Mouse (Mus musculus): Measurements from ENCODE around the gene Fa2h. TPM values are rescaled to one million over a fixed set of nuclear protein-coding genes. Genes with fewer than 3 reads are reported as not detected.

Fa2h gene
- polyA plus RNA-seq (2012; fragmentation: generic; extraction: Trizol) = 0.54 TPM

DNA sequence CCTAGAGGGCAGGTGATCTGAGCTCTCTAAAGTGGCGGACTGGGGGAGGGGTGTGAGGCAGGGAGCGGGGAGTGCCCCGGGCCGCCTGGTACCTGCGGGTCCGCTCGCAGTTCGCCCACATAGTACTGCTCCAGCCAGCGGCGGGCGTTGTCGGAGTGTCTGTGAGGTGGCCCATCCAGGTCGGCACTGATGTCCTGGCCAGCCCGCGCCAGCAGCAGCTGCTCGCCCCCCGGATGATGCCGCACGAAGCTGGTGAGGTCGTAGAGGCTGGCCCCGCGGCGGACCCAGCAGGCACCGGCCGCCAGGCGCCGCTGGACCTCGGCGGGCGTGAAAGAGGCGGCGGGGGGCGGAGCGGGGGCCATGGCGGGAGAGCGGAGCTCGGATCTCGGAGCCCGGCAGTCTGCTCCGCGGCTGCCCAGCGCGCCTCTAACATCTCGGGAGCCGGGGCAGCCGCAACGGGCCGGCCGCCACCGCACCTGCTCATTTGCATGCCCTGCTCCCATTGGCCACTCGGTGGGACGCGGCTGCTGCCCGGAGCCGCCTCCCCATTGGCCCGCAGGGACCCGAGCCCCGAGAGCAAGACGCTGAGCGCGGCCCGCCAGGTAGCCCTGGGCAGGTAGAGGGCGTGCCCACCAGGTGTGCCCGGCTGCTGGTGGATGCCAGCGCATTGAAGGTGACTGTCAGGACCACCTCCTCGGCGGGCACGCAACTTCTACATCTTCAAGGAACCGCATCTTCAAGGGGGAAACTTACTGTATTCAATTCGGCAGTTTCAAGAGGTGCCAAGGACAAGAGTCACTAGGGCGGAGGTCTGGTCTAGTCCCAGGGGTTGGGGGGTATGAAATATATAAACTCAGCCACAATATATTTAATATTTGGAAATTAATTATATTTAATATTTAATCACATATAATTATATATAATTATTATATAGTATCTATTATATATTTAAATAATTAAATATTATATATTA, at the start of gene Fa2h:
Gene Fa2h (minus strand): TSS at position 434 of the 973 bp plus-strand sequence.
- H3K36me3 ChIP-seq (ENCODE audit: control insufficient read depth, insufficient read depth) = no peaks in the 10 kb centered on the region
- H3K27me3 ChIP-seq (ENCODE audit: control insufficient read depth, insufficient read depth, insufficient read length) = peaks cover 18% of the 10 kb centered on the region
- TF ChIP-seq MYOD1 (IDR thresholded peaks at IDR 0.05; ENCODE audit: control insufficient read depth in 1 of 3, insufficient read length in 2 of 3, low read depth in 2 of 3) = peak in 1 of 3 experiments; percentile 11
- peak in 1 of 3 experiments; percentile 16 for TF ChIP-seq MYOG (IDR thresholded peaks at IDR 0.05; ENCODE audit: control insufficient read depth in 1 of 3, insufficient read depth in 1 of 3, insufficient read length in 2 of 3, low read depth in 2 of 3)
- TF ChIP-seq CEBPB (IDR thresholded peaks at IDR 0.05; ENCODE audit: insufficient read depth, poor library complexity, severe bottlenecking) = no peak
- H3K79me2 ChIP-seq (ENCODE audit: control insufficient read depth, insufficient read depth) = no peaks in the 10 kb centered on the region
- peak within 1 kb of the TSS; percentile 65 for H3K4me2 ChIP-seq (ENCODE audit: low read depth)
- H3K4me3 ChIP-seq = no peak within 1 kb of the TSS
- H3ac ChIP-seq (ENCODE audit: control insufficient read depth, insufficient read length) = no peak within 1 kb of the TSS

DNA sequence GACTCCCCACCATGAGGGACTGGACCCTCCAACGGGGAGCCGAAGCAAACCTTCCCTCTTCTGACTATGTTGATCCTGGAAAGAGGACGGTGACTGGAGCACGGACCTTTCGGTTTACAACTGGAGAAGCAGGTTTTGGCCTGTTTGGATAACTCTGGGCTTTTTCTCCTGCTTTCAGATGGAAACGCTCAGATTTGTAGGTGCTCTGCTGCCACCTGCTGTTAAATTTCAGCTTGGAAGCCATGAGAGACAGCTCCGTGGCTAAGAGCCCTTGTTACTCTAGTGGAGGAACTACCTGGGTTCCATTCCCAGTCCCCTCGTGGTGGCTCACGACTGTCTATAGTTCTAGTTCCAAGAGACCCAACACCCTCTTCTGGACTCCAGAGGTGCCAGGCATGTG, 45.6 kb upstream of the Fa2h start:
- Histone ChIP-seq H3K36me3 (ENCODE audit: control insufficient read depth, insufficient read depth) (no peaks in the 10 kb centered on the region), H3ac (ENCODE audit: control insufficient read depth, insufficient read length) (no peak overlapping the region), H3K79me2 (ENCODE audit: control insufficient read depth, insufficient read depth) (no peaks in the 10 kb centered on the region), H3K4me2 (ENCODE audit: low read depth) (no peak overlapping the region), H3K4me3 (no peak overlapping the region), H3K27me3 (ENCODE audit: control insufficient read depth, insufficient read depth, insufficient read length) (no peaks in the 10 kb centered on the region)
- TF ChIP-seq POLR2AphosphoS2 (IDR thresholded peaks at IDR 0.05; ENCODE audit: insufficient read length, low read depth) (no peak), POLR2A (IDR thresholded peaks at IDR 0.05; ENCODE audit: insufficient read length, low read depth) (no peak), TCF12 (IDR thresholded peaks at IDR 0.05; ENCODE audit: insufficient read depth, poor library complexity, severe bottlenecking) (no peak), MAX (IDR thresholded peaks at IDR 0.05; ENCODE audit: low read depth) (no peak), TCF3 (IDR thresholded peaks at IDR 0.05; ENCODE audit: insufficient read length, low read depth) (no peak), MYOD1 (IDR thresholded peaks at IDR 0.05; ENCODE audit: control insufficient read depth in 1 of 3, insufficient read length in 2 of 3, low read depth in 2 of 3) (no peak), MYOG (IDR thresholded peaks at IDR 0.05; ENCODE audit: control insufficient read depth in 1 of 3, insufficient read depth in 1 of 3, insufficient read length in 2 of 3, low read depth in 2 of 3) (no peak), REST (IDR thresholded peaks at IDR 0.05; ENCODE audit: insufficient read depth, insufficient read length) (no peak), CEBPB (IDR thresholded peaks at IDR 0.05; ENCODE audit: insufficient read depth, poor library complexity, severe bottlenecking) (no peak)

GRCm38 (mm10) chr8:111435071-111435828, 41.6 kb upstream of the Fa2h start:
- no peaks in the 10 kb centered on the region for H3K27me3 ChIP-seq (ENCODE audit: control insufficient read depth, insufficient read depth, insufficient read length)
- no peak overlapping the region for H3ac ChIP-seq (ENCODE audit: control insufficient read depth, insufficient read length)
- TF ChIP-seq REST (IDR thresholded peaks at IDR 0.05; ENCODE audit: insufficient read depth, insufficient read length) (no peak), CEBPB (IDR thresholded peaks at IDR 0.05; ENCODE audit: insufficient read depth, poor library complexity, severe bottlenecking) (no peak), E2F4 (IDR thresholded peaks at IDR 0.05; ENCODE audit: insufficient read depth) (no peak), POLR2A (IDR thresholded peaks at IDR 0.05; ENCODE audit: insufficient read length, low read depth) (peak; percentile 35), MYOG (IDR thresholded peaks at IDR 0.05; ENCODE audit: control insufficient read depth in 1 of 3, insufficient read depth in 1 of 3, insufficient read length in 2 of 3, low read depth in 2 of 3) (peak in 1 of 3 experiments; percentile 33), TCF12 (IDR thresholded peaks at IDR 0.05; ENCODE audit: insufficient read depth, poor library complexity, severe bottlenecking) (no peak), SRF (IDR thresholded peaks at IDR 0.05; ENCODE audit: control insufficient read depth, insufficient read length, low read depth) (no peak), TCF3 (IDR thresholded peaks at IDR 0.05; ENCODE audit: insufficient read length, low read depth) (no peak), POLR2AphosphoS2 (IDR thresholded peaks at IDR 0.05; ENCODE audit: insufficient read length, low read depth) (no peak), MAX (IDR thresholded peaks at IDR 0.05; ENCODE audit: low read depth) (no peak), MYOD1 (IDR thresholded peaks at IDR 0.05; ENCODE audit: control insufficient read depth in 1 of 3, insufficient read length in 2 of 3, low read depth in 2 of 3) (peak in 2 of 3 experiments; percentile 27 to 69), USF1 (IDR thresholded peaks at IDR 0.05; ENCODE audit: low read depth) (no peak)
- no peak overlapping the region for H3K4me3 ChIP-seq
- no peaks in the 10 kb centered on the region for H3K79me2 ChIP-seq (ENCODE audit: control insufficient read depth, insufficient read depth)
- H3K4me2 ChIP-seq (ENCODE audit: low read depth) = peak overlapping the region; percentile 90
- H3K36me3 ChIP-seq (ENCODE audit: control insufficient read depth, insufficient read depth) = no peaks in the 10 kb centered on the region

DNA sequence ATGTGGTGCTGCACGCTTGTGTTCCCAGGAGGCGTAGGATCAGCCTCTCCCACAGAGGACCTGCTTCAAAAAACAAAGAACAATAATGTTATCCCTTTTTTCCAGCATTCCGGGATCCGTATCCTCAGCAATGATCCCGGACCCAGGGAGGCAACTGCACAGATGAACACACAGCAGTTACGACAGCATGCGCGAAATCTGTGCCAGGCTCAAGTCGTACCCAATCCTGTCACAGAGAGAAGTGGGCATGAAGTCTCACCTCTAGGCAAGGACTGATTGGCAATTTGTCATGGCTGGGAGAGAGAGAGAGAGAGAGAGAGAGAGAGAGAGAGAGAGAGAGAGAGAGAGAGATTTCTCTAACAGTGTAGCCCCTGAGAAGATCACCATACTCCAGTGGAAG, 31.0 kb upstream of the Fa2h start:
- no peaks in the 10 kb centered on the region for H3K79me2 ChIP-seq (ENCODE audit: control insufficient read depth, insufficient read depth)
- no peak overlapping the region for H3K4me2 ChIP-seq (ENCODE audit: low read depth)
- H3K36me3 ChIP-seq (ENCODE audit: control insufficient read depth, insufficient read depth) = no peaks in the 10 kb centered on the region
- no peak overlapping the region for H3ac ChIP-seq (ENCODE audit: control insufficient read depth, insufficient read length)
- no peak for TF ChIP-seq MAX (IDR thresholded peaks at IDR 0.05; ENCODE audit: low read depth)
- TF ChIP-seq POLR2A (IDR thresholded peaks at IDR 0.05; ENCODE audit: insufficient read length, low read depth) = no peak
- no peak for TF ChIP-seq TCF12 (IDR thresholded peaks at IDR 0.05; ENCODE audit: insufficient read depth, poor library complexity, severe bottlenecking)
- TF ChIP-seq CEBPB (IDR thresholded peaks at IDR 0.05; ENCODE audit: insufficient read depth, poor library complexity, severe bottlenecking) = no peak
- no peak for TF ChIP-seq MYOD1 (IDR thresholded peaks at IDR 0.05; ENCODE audit: control insufficient read depth in 1 of 3, insufficient read length in 2 of 3, low read depth in 2 of 3)
- TF ChIP-seq TCF3 (IDR thresholded peaks at IDR 0.05; ENCODE audit: insufficient read length, low read depth) = no peak
- no peak for TF ChIP-seq MYOG (IDR thresholded peaks at IDR 0.05; ENCODE audit: control insufficient read depth in 1 of 3, insufficient read depth in 1 of 3, insufficient read length in 2 of 3, low read depth in 2 of 3)
- no peak for TF ChIP-seq POLR2AphosphoS2 (IDR thresholded peaks at IDR 0.05; ENCODE audit: insufficient read length, low read depth)
- no peak for TF ChIP-seq USF1 (IDR thresholded peaks at IDR 0.05; ENCODE audit: low read depth)
- no peak for TF ChIP-seq SRF (IDR thresholded peaks at IDR 0.05; ENCODE audit: control insufficient read depth, insufficient read length, low read depth)
- no peak for TF ChIP-seq E2F4 (IDR thresholded peaks at IDR 0.05; ENCODE audit: insufficient read depth)
- TF ChIP-seq REST (IDR thresholded peaks at IDR 0.05; ENCODE audit: insufficient read depth, insufficient read length) = no peak
- H3K4me3 ChIP-seq = no peak overlapping the region
- H3K27me3 ChIP-seq (ENCODE audit: control insufficient read depth, insufficient read depth, insufficient read length) = no peaks in the 10 kb centered on the region

Data from myocyte (in vitro differentiated cells).